Mouse (Mus musculus) megakaryocyte, embryonic 14.5 days (primary cell): ENCODE results near the gene Tead1.

Experiments used
- FLI1 ChIP-seq: IDR thresholded peaks from 2 replicates; pipeline ENCODE4 v1.6.1; 2012; ENCODE audit warnings: low read length, inconsistent platforms, mixed read lengths
- GATA1 ChIP-seq: IDR thresholded peaks from 3 replicates; pipeline ENCODE4 v1.6.1; 2012; ENCODE audit warnings: mixed read lengths, low read length, inconsistent platforms, borderline replicate concordance

DNA sequence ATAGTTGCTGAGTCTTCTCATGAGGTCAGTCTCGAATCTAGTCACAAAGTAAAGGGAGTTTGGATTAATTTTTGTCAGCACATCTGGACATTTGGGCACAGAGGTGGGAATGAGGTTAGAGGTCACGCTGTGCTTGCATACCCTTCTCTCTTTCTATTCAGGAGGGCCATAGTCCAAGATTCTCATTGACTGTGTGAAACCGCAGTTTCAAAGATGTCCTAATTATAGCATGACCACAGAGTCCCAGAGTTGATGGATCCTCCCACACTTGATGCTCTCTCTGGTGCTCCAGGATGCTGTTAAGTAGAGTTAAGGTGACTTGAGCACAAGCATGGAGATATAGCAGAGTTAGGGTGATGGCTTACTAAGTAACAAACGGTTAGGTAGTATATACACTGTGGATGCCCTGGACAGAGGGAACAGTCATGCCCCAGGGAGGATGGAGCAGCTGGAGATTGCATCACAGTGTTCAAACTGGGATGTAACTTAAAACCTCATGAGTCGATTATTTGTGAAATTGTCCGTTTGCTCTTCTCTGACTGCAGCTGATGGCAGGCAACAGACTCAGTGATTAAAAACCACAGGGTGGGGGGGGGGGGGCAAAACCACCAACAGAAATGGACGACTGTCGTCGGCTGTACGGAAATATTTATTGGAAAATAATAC lies 238.6 kb downstream of the Tead1 start:
- no peak for TF ChIP-seq GATA1
- no peak for TF ChIP-seq FLI1
